Mouse (Mus musculus) G1E (cell line): Measurements from ENCODE around the gene Nol3. TPM values are rescaled to one million over a fixed set of nuclear protein-coding genes. Genes with fewer than 3 reads are reported as not detected.
A peak's percentile ranks its signal among the peaks of the same experiment; 100 is the strongest.

Experiments used
- ATAC-seq: 2 replicates; pipeline ENCODE4 v1.8.0; 2016; ENCODE audit warnings: mild to moderate bottlenecking; ENCODE audit not compliant: insufficient number of reproducible peaks, poor library complexity, low FRiP score, severe bottlenecking; ENCODE audit errors: extremely low read depth
- DNase-seq: peaks from one replicate; pipeline ENCODE4 v3.0.0; 2012; ENCODE audit warnings: low spot score
- H3K27me3 ChIP-seq: 2 replicates; pipeline ENCODE4 v1.6.1; 2012; ENCODE audit warnings: mild to moderate bottlenecking, low read length, inconsistent platforms; ENCODE audit not compliant: insufficient read depth
- H3K36me3 ChIP-seq: replicated peaks from 2 replicates; pipeline ENCODE3; 2012; ENCODE audit warnings: mild to moderate bottlenecking, inconsistent platforms
- H3K4me1 ChIP-seq: 2 replicates; pipeline ENCODE4 v1.6.1; 2012; ENCODE audit warnings: low read depth, low read length, inconsistent platforms, mixed read lengths; ENCODE audit not compliant: insufficient read depth
- H3K4me3 ChIP-seq: 2 replicates; pipeline ENCODE4 v1.5.1; 2012; ENCODE audit warnings: low read depth, mild to moderate bottlenecking, inconsistent platforms, low read length, moderate library complexity, mixed read lengths
- H3K9me3 ChIP-seq: replicated peaks from 2 replicates; pipeline ENCODE4 v1.6.1; 2012; ENCODE audit warnings: inconsistent platforms
- CTCF ChIP-seq: IDR thresholded peaks from 2 replicates; pipeline ENCODE4 v1.5.1; 2012; ENCODE audit warnings: low read depth, low read length, inconsistent platforms, mixed read lengths
- GATA1 ChIP-seq: IDR thresholded peaks from 2 replicates; pipeline ENCODE4 v1.6.1; 2012; ENCODE audit warnings: borderline replicate concordance, low read length, inconsistent platforms, mixed read lengths
- GATA2 ChIP-seq: IDR thresholded peaks from 2 replicates; pipeline ENCODE4 v1.6.1; 2012; ENCODE audit warnings: low read depth, low read length, inconsistent platforms, borderline replicate concordance
- POLR2AphosphoS5 ChIP-seq: IDR thresholded peaks from 2 replicates; pipeline ENCODE4 v1.6.1; 2012; ENCODE audit warnings: low read depth, low read length, inconsistent platforms; ENCODE audit not compliant: insufficient replicate concordance
- TAL1 ChIP-seq: conservative IDR thresholded peaks from 2 replicates; pipeline ENCODE4 v1.6.1; 2012; ENCODE audit warnings: low read depth, low read length, inconsistent platforms, mixed read lengths
- polyA plus RNA-seq: library from polyadenylated mRNA; stranded (reverse); fragments of >175 nt; gene quantifications from 2 replicates; pipeline ENCODE4 v1.2.3, GENCODE M21; 2012
- total RNA-seq, 2 experiments: library from RNA; stranded (forward) in 1 of 2; stranded (reverse) in 1 of 2; fragments of 200-1000 nt in 1 of 2; fragments of >200 nt in 1 of 2; fragmentation: Nextera tagmentation in 1 of 2; gene quantifications; 2 replicates each; pipeline ENCODE4 v1.2.3; 2014 to 2017

Gene Nol3
- total and polyA plus RNA-seq, 3 experiments = 0.49 to 0.60 (median 0.60) TPM

DNA sequence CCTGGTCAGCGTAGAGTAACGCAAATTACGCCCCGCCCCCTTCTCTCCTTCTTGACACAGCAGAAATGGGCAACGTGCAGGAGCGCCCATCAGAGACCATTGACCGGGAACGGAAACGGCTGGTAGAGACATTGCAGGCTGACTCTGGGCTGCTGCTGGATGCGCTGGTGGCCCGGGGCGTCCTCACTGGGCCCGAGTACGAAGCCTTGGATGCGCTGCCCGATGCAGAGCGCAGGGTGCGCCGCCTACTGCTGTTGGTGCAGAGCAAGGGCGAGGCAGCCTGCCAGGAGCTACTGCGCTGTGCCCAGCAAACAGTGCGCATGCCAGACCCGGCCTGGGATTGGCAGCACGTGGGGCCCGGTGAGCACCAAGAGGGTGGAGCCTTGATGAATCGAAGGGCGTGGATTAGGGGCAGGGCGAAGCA is 3.0 kb downstream of the Nol3 start:
- Histone ChIP-seq H3K9me3 (no peaks in the 10 kb centered on the region; the same call in 1 of the 2 replicates), H3K4me1 (peaks cover 64% of the 10 kb centered on the region), H3K36me3 (peaks cover 25% of the 10 kb centered on the region), H3K27me3 (peaks cover 36% of the 10 kb centered on the region), H3K4me3 (peak overlapping the region; percentile 25; the same call in 1 of the 2 replicates)
- no peak for TF ChIP-seq CTCF
- no peak for TF ChIP-seq GATA1
- no peak for TF ChIP-seq POLR2AphosphoS5
- no peak for TF ChIP-seq TAL1
- no peak for TF ChIP-seq GATA2
- DNase-seq (no peak), ATAC-seq (no peak)

DNA sequence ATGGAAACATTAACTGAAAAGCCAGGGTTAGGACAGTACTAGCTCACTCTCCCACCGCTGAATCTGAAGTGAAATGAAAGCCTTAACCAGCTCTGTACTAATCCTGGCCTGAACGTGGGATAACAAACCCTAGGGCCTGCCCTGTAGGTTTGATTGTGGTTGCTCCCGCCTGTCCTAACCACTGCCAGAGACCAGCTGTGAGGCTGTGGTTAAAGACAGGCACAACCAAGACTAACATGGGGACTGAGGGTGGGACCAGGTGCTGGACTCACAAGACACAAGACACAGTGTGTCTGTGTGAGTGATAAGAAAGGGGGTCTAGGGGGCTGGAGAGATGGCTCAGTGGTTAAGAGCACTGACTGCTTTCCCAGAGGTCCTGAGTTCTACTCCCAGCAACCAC is 4.6 kb downstream of the Nol3 start:
- H3K36me3 ChIP-seq = peaks cover 29% of the 10 kb centered on the region
- DNase-seq (no peak), ATAC-seq (no peak)
- TF ChIP-seq GATA1 = no peak
- no peak for TF ChIP-seq POLR2AphosphoS5
- TF ChIP-seq CTCF = no peak
- TF ChIP-seq TAL1 = no peak
- no peak for TF ChIP-seq GATA2
- no peaks in the 10 kb centered on the region; the same call in 1 of the 2 replicates for H3K9me3 ChIP-seq
- no peak overlapping the region for H3K4me3 ChIP-seq
- H3K27me3 ChIP-seq = peaks cover 35% of the 10 kb centered on the region
- H3K4me1 ChIP-seq = peaks cover 63% of the 10 kb centered on the region

DNA sequence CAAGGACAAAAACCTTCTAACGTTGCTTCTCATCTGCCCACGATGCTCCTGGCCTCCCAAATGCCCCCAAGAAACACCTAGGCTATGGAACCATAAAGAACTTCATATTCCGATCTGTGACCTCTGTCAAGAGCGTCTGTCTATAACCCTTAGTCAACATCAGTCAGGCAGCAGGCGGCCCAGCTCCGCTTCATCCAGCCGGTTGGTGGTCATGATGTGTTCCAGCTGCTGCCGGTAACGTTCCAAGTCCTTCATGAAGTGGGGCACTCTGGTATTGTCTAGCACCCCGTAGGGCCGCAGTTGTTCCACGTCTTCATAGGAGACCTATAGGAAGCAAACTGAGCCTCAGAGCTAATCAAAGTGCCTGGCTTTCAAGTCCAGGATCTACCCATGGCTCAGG is 5.9 kb downstream of the Nol3 start:
- ATAC-seq = no peak
- peaks cover 32% of the 10 kb centered on the region for H3K36me3 ChIP-seq
- no peak for TF ChIP-seq GATA1
- TF ChIP-seq GATA2 = no peak
- TF ChIP-seq CTCF = no peak
- no peak for TF ChIP-seq POLR2AphosphoS5
- TF ChIP-seq TAL1 = no peak
- H3K4me1 ChIP-seq = peaks cover 54% of the 10 kb centered on the region
- H3K9me3 ChIP-seq = no peaks in the 10 kb centered on the region; the same call in 1 of the 2 replicates
- peaks cover 32% of the 10 kb centered on the region for H3K27me3 ChIP-seq
- H3K4me3 ChIP-seq = no peak overlapping the region
- DNase-seq = no peak

DNA sequence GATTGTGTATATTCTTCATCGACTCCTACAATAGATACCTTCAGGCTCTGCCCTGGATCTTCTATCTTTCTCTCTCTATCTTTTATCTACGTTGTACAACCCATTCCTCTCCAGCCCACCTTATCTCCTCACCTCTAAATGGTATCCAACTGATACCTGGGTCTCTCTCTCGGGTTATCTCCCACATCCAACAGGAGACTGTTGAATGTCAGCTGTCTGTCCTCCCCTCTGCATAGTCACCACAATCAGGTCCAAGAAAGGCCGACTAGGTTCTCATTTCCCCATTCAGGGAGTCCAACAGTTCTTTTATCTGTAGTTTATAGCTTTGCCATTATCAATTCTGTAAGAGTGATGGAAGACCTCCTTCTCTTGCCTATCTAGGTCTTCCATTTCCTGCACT is 6.3 kb downstream of the Nol3 start:
- peaks cover 50% of the 10 kb centered on the region for H3K4me1 ChIP-seq
- peaks cover 29% of the 10 kb centered on the region for H3K27me3 ChIP-seq

DNA sequence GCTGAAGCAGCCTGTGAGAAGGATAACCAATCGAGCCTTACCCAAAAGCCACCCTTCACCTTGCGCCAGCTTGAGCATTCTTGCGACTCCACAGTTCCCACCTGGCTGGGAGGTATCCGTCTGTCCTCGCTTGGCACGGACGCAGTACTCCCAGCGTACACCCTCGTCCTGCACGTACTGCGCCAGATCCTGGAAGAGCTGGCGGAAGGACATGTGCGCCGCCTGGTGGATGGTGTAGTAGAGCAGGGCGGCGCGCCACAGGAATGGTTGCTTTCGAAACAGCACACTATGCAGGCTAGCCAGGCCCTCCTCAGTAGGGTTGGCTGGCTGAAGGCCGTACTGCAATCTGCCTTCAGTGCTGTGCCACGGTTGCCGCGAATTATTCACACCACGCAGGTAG is 7.1 kb downstream of the Nol3 start:
- H3K27me3 ChIP-seq = peaks cover 26% of the 10 kb centered on the region
- DNase-seq (peak; percentile 76), ATAC-seq (peak; percentile 76)
- peak overlapping the region; percentile 71 for H3K4me3 ChIP-seq
- peaks cover 32% of the 10 kb centered on the region for H3K36me3 ChIP-seq
- peaks cover 51% of the 10 kb centered on the region for H3K4me1 ChIP-seq
- no peak for TF ChIP-seq TAL1
- TF ChIP-seq POLR2AphosphoS5 = no peak
- peak; percentile 94 for TF ChIP-seq CTCF
- TF ChIP-seq GATA1 = no peak
- no peaks in the 10 kb centered on the region; the same call in 1 of the 2 replicates for H3K9me3 ChIP-seq

More for the DNA sequence above, 6.3 kb downstream of the Nol3 start:
- ATAC-seq = no peak
- TF ChIP-seq POLR2AphosphoS5 = no peak
- TF ChIP-seq TAL1 = no peak
- TF ChIP-seq CTCF = no peak
- no peak for TF ChIP-seq GATA2
- no peak for TF ChIP-seq GATA1
- no peaks in the 10 kb centered on the region; the same call in 1 of the 2 replicates for H3K9me3 ChIP-seq
- no peak for DNase-seq
- peak overlapping the region; percentile 71; the same call in 1 of the 2 replicates for H3K4me3 ChIP-seq
- peaks cover 32% of the 10 kb centered on the region for H3K36me3 ChIP-seq

DNA sequence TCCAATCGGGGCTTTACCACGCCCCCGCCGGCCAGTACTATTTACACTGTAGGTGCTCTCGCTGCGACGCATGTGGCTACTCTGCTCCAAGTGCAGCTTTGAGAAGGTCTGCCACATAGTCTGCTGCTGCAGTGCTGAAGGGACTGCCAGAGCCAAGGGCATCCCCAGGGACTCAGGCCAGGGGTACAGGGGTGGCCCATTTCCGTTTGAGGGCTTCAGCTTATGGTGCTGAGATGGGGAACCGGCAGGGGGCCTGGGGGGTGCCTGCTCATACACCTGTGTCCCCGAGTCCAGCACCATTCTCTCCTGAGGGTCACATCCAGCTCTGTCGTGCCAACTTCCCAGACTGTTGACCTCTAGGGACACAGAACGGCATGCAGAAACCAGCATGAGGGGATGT is 9.6 kb downstream of the Nol3 start:
- H3K4me3 ChIP-seq = no peak overlapping the region
- H3K27me3 ChIP-seq = peaks cover 15% of the 10 kb centered on the region; the same call in 1 of the 2 replicates
- TF ChIP-seq POLR2AphosphoS5 = no peak
- no peak for TF ChIP-seq GATA1
- no peak for TF ChIP-seq TAL1
- no peak for TF ChIP-seq GATA2
- no peak for TF ChIP-seq CTCF
- ATAC-seq = no peak
- peaks cover 60% of the 10 kb centered on the region for H3K4me1 ChIP-seq
- peaks cover 15% of the 10 kb centered on the region for H3K36me3 ChIP-seq
- no peaks in the 10 kb centered on the region for H3K9me3 ChIP-seq
- DNase-seq = no peak
